Mouse (Mus musculus) neural tube, embryonic 10.5 days (tissue): ENCODE measurements around the gene Hrh1.

Source experiments
- DNase-seq: peaks from one replicate; pipeline ENCODE4 v3.0.0-alpha.2; 2017; ENCODE audit warnings: low spot score; ENCODE audit errors: extremely low spot score

Gene Hrh1

GRCm38 (mm10) chr6:114406634-114407033, 8.9 kb downstream of the Hrh1 start:
- no peak for DNase-seq

GRCm38 (mm10) chr6:114407049-114407448, 9.3 kb downstream of the Hrh1 start:
- no peak for DNase-seq

GRCm38 (mm10) chr6:114408278-114408677, 10.5 kb downstream of the Hrh1 start:
- DNase-seq, result no peak

- no peak for DNase-seq
These were observed 14.2 kb downstream of the Hrh1 start for GRCm38 (mm10) chr6:114411913-114412312.

- DNase-seq, result no peak
These were observed 16.8 kb downstream of the Hrh1 start for GRCm38 (mm10) chr6:114414510-114414909.

GRCm38 (mm10) chr6:114418037-114418436, 20.3 kb downstream of the Hrh1 start:
- no peak for DNase-seq

GRCm38 (mm10) chr6:114421061-114421460, 23.3 kb downstream of the Hrh1 start:
- no peak for DNase-seq

GRCm38 (mm10) chr6:114423051-114423676, 25.4 kb downstream of the Hrh1 start:
- no peak for DNase-seq

- no peak for DNase-seq
These were observed 27.6 kb downstream of the Hrh1 start for GRCm38 (mm10) chr6:114425343-114425742.

GRCm38 (mm10) chr6:114427641-114428040, 29.9 kb downstream of the Hrh1 start:
- no peak for DNase-seq

- no peak for DNase-seq
These were observed 31.1 kb downstream of the Hrh1 start for GRCm38 (mm10) chr6:114428831-114429230.

- no peak for DNase-seq
These were observed 34.9 kb downstream of the Hrh1 start for GRCm38 (mm10) chr6:114432591-114432990.

GRCm38 (mm10) chr6:114434524-114434923, 36.8 kb downstream of the Hrh1 start:
- DNase-seq, result no peak

- no peak for DNase-seq
These were observed 42.6 kb downstream of the Hrh1 start for GRCm38 (mm10) chr6:114440302-114440701.

GRCm38 (mm10) chr6:114440788-114441453, 43.2 kb downstream of the Hrh1 start:
- no peak for DNase-seq

- no peak for DNase-seq
These were observed 46.6 kb downstream of the Hrh1 start for GRCm38 (mm10) chr6:114444247-114444844.

- no peak for DNase-seq
These were observed 47.2 kb downstream of the Hrh1 start for GRCm38 (mm10) chr6:114444976-114445375.

GRCm38 (mm10) chr6:114448888-114449287, 51.2 kb downstream of the Hrh1 start:
- no peak for DNase-seq

- no peak for DNase-seq
These were observed 57.5 kb downstream of the Hrh1 start for GRCm38 (mm10) chr6:114455267-114455666.

GRCm38 (mm10) chr6:114456255-114457042, 58.7 kb downstream of the Hrh1 start:
- no peak for DNase-seq

- DNase-seq, result no peak
These were observed 59.6 kb downstream of the Hrh1 start for GRCm38 (mm10) chr6:114457299-114457698.

GRCm38 (mm10) chr6:114458191-114458590, 60.5 kb downstream of the Hrh1 start:
- DNase-seq, result no peak
